Mouse (Mus musculus) splenic B cell, adult 2 months (primary cell): Measurements from ENCODE around the gene Mansc1.
"Not testable (repeated sequence)": the region's sequence is repeated elsewhere in the genome, so short reads cannot be mapped to it uniquely, and the experiment has no call there.

Experiments
- DNase-seq: peaks from one replicate; pipeline ENCODE4 v3.0.0-alpha.2; 2011; ENCODE audit warnings: low read depth, low spot score
- H3K27me3 ChIP-seq: 2 replicates; pipeline ENCODE4 v1.6.1; 2012; ENCODE audit warnings: mild to moderate bottlenecking, low read length, moderate library complexity, mixed read lengths; ENCODE audit not compliant: control insufficient read depth, poor library complexity, insufficient read depth, severe bottlenecking
- H3K36me3 ChIP-seq: 2 replicates; pipeline ENCODE4 v1.6.1; 2012; ENCODE audit warnings: mild to moderate bottlenecking, low read length, moderate library complexity, mixed read lengths; ENCODE audit not compliant: control insufficient read depth, poor library complexity, insufficient read depth, severe bottlenecking

The Mansc1 gene

GRCm38 (mm10) chr6:134631947-134632687 is at the start of gene Mansc1:
Mansc1 (minus strand) TSS chr6:134632488.
- peak; percentile 26 for DNase-seq

GRCm38 (mm10) chr6:134679330-134679729 is 47.0 kb upstream of the Mansc1 start:
- not testable (repeated sequence) for DNase-seq

More at GRCm38 (mm10) chr6:134631947-134632687, at the start of gene Mansc1:
- Histone ChIP-seq H3K36me3 (no peaks in the 10 kb centered on the region), H3K27me3 (no peaks in the 10 kb centered on the region)

GRCm38 (mm10) chr6:134678037-134678436 is 45.7 kb upstream of the Mansc1 start:
- H3K36me3 ChIP-seq: no peaks in the 10 kb centered on the region
- no peaks in the 10 kb centered on the region for H3K27me3 ChIP-seq
- no peak for DNase-seq

More at GRCm38 (mm10) chr6:134679330-134679729, 47.0 kb upstream of the Mansc1 start:
- not testable (repeated sequence) for H3K27me3 ChIP-seq, H3K36me3 ChIP-seq

DNA sequence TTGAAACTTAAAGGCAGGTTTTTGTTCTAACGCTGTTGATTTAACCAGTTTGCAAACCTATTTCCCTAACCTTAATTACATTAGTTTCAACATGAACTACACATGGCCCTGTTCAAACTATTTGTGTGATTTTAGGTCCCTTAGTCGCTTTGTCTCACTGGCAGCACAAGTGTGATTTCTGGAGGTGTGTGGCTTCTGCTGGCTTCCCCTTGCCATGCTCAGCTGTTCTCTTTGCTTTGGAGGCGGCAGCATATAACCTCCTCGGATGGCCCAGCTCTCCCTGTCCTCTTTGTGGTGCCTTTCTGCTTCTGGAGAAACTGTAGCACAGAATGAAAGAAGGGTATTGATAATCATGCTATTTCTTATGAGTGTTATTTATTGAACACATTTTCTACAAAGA is 45.2 kb upstream of the Mansc1 start:
- H3K36me3 ChIP-seq: no peaks in the 10 kb centered on the region
- no peak for DNase-seq
- H3K27me3 ChIP-seq: no peaks in the 10 kb centered on the region

DNA sequence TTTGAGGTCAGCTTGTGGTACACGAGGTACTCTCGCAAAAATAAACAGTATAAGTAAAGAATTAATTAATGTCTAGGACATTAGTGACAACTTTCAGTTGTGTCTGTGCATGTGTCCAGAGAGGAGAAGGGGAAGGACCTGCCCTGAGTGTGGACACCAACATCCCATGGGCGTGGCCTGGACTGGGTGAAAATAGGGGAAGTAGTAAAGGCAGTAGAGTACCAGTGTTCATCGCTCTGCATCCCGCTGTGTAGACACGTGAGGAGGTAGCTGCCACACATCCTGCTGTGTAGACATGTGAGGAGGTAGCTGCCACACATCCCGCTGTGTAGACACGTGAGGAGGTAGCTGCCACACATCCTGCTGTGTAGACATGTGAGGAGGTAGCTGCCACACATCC is 41.4 kb upstream of the Mansc1 start:
- H3K27me3 ChIP-seq, H3K36me3 ChIP-seq: not testable (repeated sequence)
- peak; percentile 35 for DNase-seq

- H3K36me3 ChIP-seq: no peaks in the 10 kb centered on the region
- no peak for DNase-seq
- no peaks in the 10 kb centered on the region for H3K27me3 ChIP-seq
Observed at GRCm38 (mm10) chr6:134670881-134671411, 38.7 kb upstream of the Mansc1 start.

GRCm38 (mm10) chr6:134669179-134669865 is 37.0 kb upstream of the Mansc1 start:
- no peak for DNase-seq
- H3K27me3 ChIP-seq: no peaks in the 10 kb centered on the region
- no peaks in the 10 kb centered on the region for H3K36me3 ChIP-seq

- no peaks in the 10 kb centered on the region for H3K36me3 ChIP-seq
- no peak for DNase-seq
- no peaks in the 10 kb centered on the region for H3K27me3 ChIP-seq
Observed at GRCm38 (mm10) chr6:134668519-134668918, 36.2 kb upstream of the Mansc1 start.

GRCm38 (mm10) chr6:134665817-134666216 is 33.5 kb upstream of the Mansc1 start:
- no peak for DNase-seq
- Histone ChIP-seq H3K27me3 (no peaks in the 10 kb centered on the region), H3K36me3 (no peaks in the 10 kb centered on the region)

DNA sequence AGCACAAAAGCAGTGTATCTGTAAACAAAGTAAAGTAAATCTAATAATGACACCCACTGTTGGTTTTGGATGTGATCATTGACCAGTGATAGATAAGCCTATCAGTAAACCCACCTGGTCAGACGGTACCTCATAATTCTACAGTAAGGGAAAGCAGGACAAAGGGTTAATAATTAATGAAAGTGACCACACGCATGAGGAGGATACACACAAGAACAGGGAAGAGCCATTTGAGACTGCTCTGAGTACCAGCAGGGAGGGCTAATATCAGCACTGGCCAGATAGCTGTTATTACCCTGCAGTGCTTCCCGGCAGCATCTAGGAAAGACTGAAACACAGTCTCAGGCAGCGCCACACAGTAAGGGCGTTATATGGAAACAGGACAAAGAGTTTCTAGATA is 32.3 kb upstream of the Mansc1 start:
- Histone ChIP-seq H3K27me3 (no peaks in the 10 kb centered on the region), H3K36me3 (no peaks in the 10 kb centered on the region)
- no peak for DNase-seq

GRCm38 (mm10) chr6:134660714-134661406 is 28.6 kb upstream of the Mansc1 start:
- H3K27me3 ChIP-seq: no peaks in the 10 kb centered on the region
- no peak for DNase-seq

GRCm38 (mm10) chr6:134659108-134659958 is 27.0 kb upstream of the Mansc1 start:
- peak; percentile 74 for DNase-seq
- H3K36me3 ChIP-seq: no peaks in the 10 kb centered on the region

More at GRCm38 (mm10) chr6:134660714-134661406, 28.6 kb upstream of the Mansc1 start:
- no peaks in the 10 kb centered on the region for H3K36me3 ChIP-seq

GRCm38 (mm10) chr6:134656527-134656926 is 24.2 kb upstream of the Mansc1 start:
- no peak for DNase-seq
- H3K27me3 ChIP-seq: no peaks in the 10 kb centered on the region
- H3K36me3 ChIP-seq: no peaks in the 10 kb centered on the region

More at GRCm38 (mm10) chr6:134659108-134659958, 27.0 kb upstream of the Mansc1 start:
- H3K27me3 ChIP-seq: no peaks in the 10 kb centered on the region

DNA sequence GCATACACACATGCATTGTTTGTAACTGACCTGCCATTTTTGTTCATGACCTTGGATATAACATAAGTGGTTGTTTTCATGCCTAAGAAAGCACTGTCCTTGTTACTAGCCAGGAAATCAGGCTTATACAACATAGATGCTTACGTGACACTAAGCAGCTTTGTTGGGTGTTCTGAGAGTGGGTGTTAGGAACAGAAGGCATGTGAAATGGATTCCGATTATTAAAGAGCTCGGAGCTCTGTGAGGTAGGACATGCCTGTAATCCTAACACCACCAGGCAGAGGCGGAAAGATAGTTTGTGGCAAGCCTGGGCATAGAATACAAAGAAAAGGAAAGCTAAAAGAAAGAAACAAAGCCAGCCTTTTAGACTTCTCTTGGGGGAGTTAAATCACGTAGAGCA is 16.1 kb upstream of the Mansc1 start:
- H3K36me3 ChIP-seq: no peaks in the 10 kb centered on the region; the same call in 1 of the 2 replicates
- DNase-seq: no peak
- no peaks in the 10 kb centered on the region for H3K27me3 ChIP-seq
